Mouse (Mus musculus) embryonic facial prominence, embryonic 11.5 days (tissue): ENCODE results near the gene Hoxc8. TPM values are rescaled to one million over a fixed set of nuclear protein-coding genes. Genes with fewer than 3 reads are reported as not detected.

Experiments used
- ATAC-seq: fragments of 200-750 bp; cut with Nextera tagmentation; replicated peaks from 2 replicates; pipeline ENCODE4 v1.8.0; 2017; ENCODE audit warnings: low read depth; ENCODE audit not compliant: insufficient number of reproducible peaks, low FRiP score, low TSS enrichment
- DNase-seq: peaks from one replicate; pipeline ENCODE4 v3.0.0-alpha.2; 2015; ENCODE audit warnings: low spot score
- H3K27ac ChIP-seq: fragments of 300-500 bp; sonication (generic); replicated peaks from 2 replicates; pipeline ENCODE4 v1.5.1; 2014; ENCODE audit warnings: mild to moderate bottlenecking, low read depth, low read length, control low read depth
- H3K27me3 ChIP-seq: fragments of 300-500 bp; sonication (generic); 2 replicates; pipeline ENCODE4 v1.6.1; 2014; ENCODE audit warnings: mild to moderate bottlenecking, low read length, moderate library complexity, mixed read lengths; ENCODE audit not compliant: control insufficient read depth, insufficient read depth
- H3K36me3 ChIP-seq: fragments of 300-500 bp; sonication (generic); replicated peaks from 2 replicates; pipeline ENCODE4 v1.6.1; 2014; ENCODE audit warnings: low read depth, mild to moderate bottlenecking, low read length, moderate library complexity, mixed read lengths; ENCODE audit not compliant: control insufficient read depth, insufficient read depth
- H3K4me1 ChIP-seq: fragments of 300-500 bp; sonication (generic); 2 replicates; pipeline ENCODE4 v1.6.1; 2014; ENCODE audit warnings: low read length, mixed read lengths; ENCODE audit not compliant: control insufficient read depth, insufficient read depth
- H3K4me2 ChIP-seq: fragments of 300-500 bp; sonication (generic); 2 replicates; pipeline ENCODE4 v1.6.1; 2014; ENCODE audit warnings: low read depth, mild to moderate bottlenecking, control low read depth, low read length, moderate library complexity
- H3K4me3 ChIP-seq: fragments of 300-500 bp; sonication (generic); 2 replicates; pipeline ENCODE4 v1.5.1; 2014; ENCODE audit warnings: low read depth, low read length, control low read depth
- H3K9ac ChIP-seq: fragments of 300-500 bp; sonication (generic); replicated peaks from 2 replicates; pipeline ENCODE4 v1.6.1; 2014; ENCODE audit warnings: mild to moderate bottlenecking, control low read depth, low read length
- H3K9me3 ChIP-seq: fragments of 300-500 bp; sonication (generic); replicated peaks from 2 replicates; pipeline ENCODE4 v1.6.1; 2016; ENCODE audit warnings: mild to moderate bottlenecking, low read length, inconsistent platforms, mixed read lengths; ENCODE audit not compliant: control insufficient read depth
- WGBS: fragments of 180-500 bp; shearing (Covaris S2); extraction: QIAGEN DNeasy Blood & Tissue Kit; methylation state at CpG from one replicate; pipeline ENCODE4 v1.1.7; 2014; 5-methylcytosine and 5-hydroxymethylcytosine counted together
- polyA plus RNA-seq: library from polyadenylated mRNA; unstranded; fragments of >200 nt; fragmentation: Nextera tagmentation; extraction: Ambion mirVana; gene quantifications from 2 replicates; pipeline ENCODE4 v1.2.1, GENCODE M21; 2014

Hoxc8 gene
- polyA plus RNA-seq: not detected in 2 replicates

GRCm38 (mm10) chr15:102990461-102991397 lies at the start of gene Hoxc8:
Gene Hoxc8 (plus strand): TSS chr15:102990607.
- Histone ChIP-seq H3K4me3 (no peak within 1 kb of the TSS), H3K9me3 (no peaks in the 10 kb centered on the region), H3K9ac (no peak within 1 kb of the TSS), H3K36me3 (no peaks in the 10 kb centered on the region), H3K4me2 (no peak within 1 kb of the TSS), H3K27me3 (peaks cover 93% of the 10 kb centered on the region), H3K4me1 (no peaks in the 10 kb centered on the region), H3K27ac (no peak within 1 kb of the TSS)
- DNase-seq (no peak), ATAC-seq (no peak)
- WGBS: under 1% methylated on average over 69 of the region's 69 CpGs

- peaks cover 99% of the 10 kb centered on the region for H3K27me3 ChIP-seq
- no peaks in the 10 kb centered on the region; the same call in 1 of the 2 replicates for H3K4me1 ChIP-seq
- no peaks in the 10 kb centered on the region for H3K36me3 ChIP-seq
- no peak overlapping the region for H3K9ac ChIP-seq
- WGBS: 1% methylated on average over 46 of the region's 53 CpGs
- DNase-seq: no peak
- H3K4me3 ChIP-seq: 0 out of 2 replicates have a peak overlapping the region, but pooled peaks have one; percentile 6
- H3K4me2 ChIP-seq: no peak overlapping the region
- no peak overlapping the region for H3K27ac ChIP-seq
- H3K9me3 ChIP-seq: no peaks in the 10 kb centered on the region
- no peak for ATAC-seq
These were observed 47.5 kb upstream of the Hoxc8 start for GRCm38 (mm10) chr15:102942739-102943467.

GRCm38 (mm10) chr15:102943468-102943813 lies 47.0 kb upstream of the Hoxc8 start:
- Histone ChIP-seq H3K4me1 (no peaks in the 10 kb centered on the region; the same call in 1 of the 2 replicates), H3K4me2 (no peak overlapping the region), H3K36me3 (no peaks in the 10 kb centered on the region), H3K9ac (no peak overlapping the region), H3K27ac (no peak overlapping the region), H3K4me3 (no peak overlapping the region), H3K9me3 (no peaks in the 10 kb centered on the region), H3K27me3 (peaks cover 99% of the 10 kb centered on the region)
- 4% methylated on average over 5 of the region's 5 CpGs for WGBS
- ATAC-seq: no peak
- no peak for DNase-seq

- Histone ChIP-seq H3K4me1 (no peaks in the 10 kb centered on the region; the same call in 1 of the 2 replicates), H3K4me3 (no peak overlapping the region), H3K9me3 (no peaks in the 10 kb centered on the region), H3K9ac (no peak overlapping the region), H3K36me3 (no peaks in the 10 kb centered on the region), H3K27me3 (peaks cover 99% of the 10 kb centered on the region), H3K27ac (no peak overlapping the region), H3K4me2 (no peak overlapping the region)
- 11% methylated on average over 22 of the region's 22 CpGs for WGBS
- DNase-seq: no peak
- no peak for ATAC-seq
These were observed 45.0 kb upstream of the Hoxc8 start for GRCm38 (mm10) chr15:102945185-102946077.

GRCm38 (mm10) chr15:102947276-102947675 lies 43.1 kb upstream of the Hoxc8 start:
- Histone ChIP-seq H3K4me1 (no peaks in the 10 kb centered on the region; the same call in 1 of the 2 replicates), H3K9me3 (no peaks in the 10 kb centered on the region), H3K4me2 (no peak overlapping the region), H3K9ac (no peak overlapping the region), H3K4me3 (no peak overlapping the region), H3K27ac (no peak overlapping the region), H3K36me3 (no peaks in the 10 kb centered on the region), H3K27me3 (peaks cover 99% of the 10 kb centered on the region)
- ATAC-seq (no peak), DNase-seq (no peak)
- 1% methylated on average over 9 of the region's 9 CpGs for WGBS

GRCm38 (mm10) chr15:102948842-102949241 lies 41.6 kb upstream of the Hoxc8 start:
- no peak for ATAC-seq
- no peak overlapping the region for H3K4me2 ChIP-seq
- H3K9me3 ChIP-seq: no peaks in the 10 kb centered on the region
- 11% methylated on average over 2 of the region's 2 CpGs for WGBS
- no peak for DNase-seq
- H3K27me3 ChIP-seq: peaks cover 98% of the 10 kb centered on the region
- no peak overlapping the region for H3K4me3 ChIP-seq
- no peaks in the 10 kb centered on the region for H3K36me3 ChIP-seq
- no peak overlapping the region for H3K9ac ChIP-seq
- no peak overlapping the region for H3K27ac ChIP-seq
- H3K4me1 ChIP-seq: no peaks in the 10 kb centered on the region

- DNase-seq: no peak
- no peak for ATAC-seq
- no peak overlapping the region for H3K9ac ChIP-seq
- no peaks in the 10 kb centered on the region for H3K36me3 ChIP-seq
- H3K9me3 ChIP-seq: no peaks in the 10 kb centered on the region
- no peak overlapping the region for H3K4me3 ChIP-seq
- H3K27ac ChIP-seq: no peak overlapping the region
- H3K4me2 ChIP-seq: no peak overlapping the region
- under 1% methylated on average over 20 of the region's 20 CpGs for WGBS
- H3K4me1 ChIP-seq: no peaks in the 10 kb centered on the region
- peaks cover 98% of the 10 kb centered on the region for H3K27me3 ChIP-seq
These were observed 40.7 kb upstream of the Hoxc8 start for GRCm38 (mm10) chr15:102949696-102950095.
